Mouse (Mus musculus): ENCODE measurements at regions not wholly inside any gene's neighbourhood (a gene's known extent, or its start where the extent isn't known, plus 50 kb on each side); places are given as distances from the start of the nearest gene placed in this dataset.

- Histone ChIP-seq H3K9ac (ENCODE audit: control insufficient read depth, low read depth, low read length, poor library complexity, severe bottlenecking) (no peak overlapping the region), H3K4me3 (ENCODE audit: control insufficient read depth in 1 of 2, insufficient read depth in 1 of 2, low read depth in 2 of 2, low read length in 2 of 2) (no peak overlapping the region), H3K36me3 (ENCODE audit: control insufficient read depth in 1 of 2, insufficient read depth in 2 of 2, low read length in 2 of 2) (no peaks in the 10 kb centered on the region), H3K27me3 (ENCODE audit: control insufficient read depth in 1 of 2, insufficient read depth in 2 of 2, low read length in 2 of 2) (no peaks in the 10 kb centered on the region), H3K27ac (ENCODE audit: control insufficient read depth, low read depth, low read length) (no peak overlapping the region), H3K4me1 (ENCODE audit: control insufficient read depth in 1 of 2, insufficient read depth in 2 of 2, low read length in 2 of 2) (no peaks in the 10 kb centered on the region), H3K79me2 (ENCODE audit: control insufficient read depth, insufficient read depth, low read length, poor library complexity) (no peaks in the 10 kb centered on the region), H3K9me3 (replicated peaks; ENCODE audit: insufficient read depth, low read length) (no peaks in the 10 kb centered on the region)
- TF ChIP-seq HCFC1 (IDR thresholded peaks at IDR 0.05; ENCODE audit: low read depth, low read length) (no peak), CHD1 (IDR thresholded peaks at IDR 0.05; ENCODE audit: low read depth, low read length) (no peak), SMC3 (IDR thresholded peaks at IDR 0.05; ENCODE audit: low read depth, low read length) (no peak), TBP (IDR thresholded peaks at IDR 0.05; ENCODE audit: low read depth, low read length) (no peak), NRF1 (IDR thresholded peaks at IDR 0.05; ENCODE audit: insufficient read depth, low read depth, low read length, poor library complexity, severe bottlenecking) (no peak), KAT2A (conservative IDR thresholded peaks at IDR 0.05; ENCODE audit: low read depth, low read length) (no peak), USF1 (IDR thresholded peaks at IDR 0.05; ENCODE audit: low read depth, low read length) (no peak), POLR2AphosphoS5 (IDR thresholded peaks at IDR 0.05; ENCODE audit: borderline replicate concordance, low read depth, low read length) (no peak), MAFK (IDR thresholded peaks at IDR 0.05; ENCODE audit: borderline replicate concordance, low read depth, low read length) (no peak), POLR2A (IDR thresholded peaks at IDR 0.05; ENCODE audit: control insufficient read depth in 1 of 2, insufficient read depth in 1 of 2, low read depth in 1 of 2, low read length in 2 of 2, poor library complexity in 1 of 2) (no peak), RAD21 (IDR thresholded peaks at IDR 0.05; ENCODE audit: low read depth, low read length) (no peak), GATA1 (IDR thresholded peaks at IDR 0.05; ENCODE audit: low read depth, low read length) (no peak), E2F4 (IDR thresholded peaks at IDR 0.05; ENCODE audit: borderline replicate concordance, low read depth, low read length) (no peak), MEF2A (IDR thresholded peaks at IDR 0.05; ENCODE audit: extremely low read depth, insufficient replicate concordance, low read depth, low read length, poor library complexity, severe bottlenecking) (no peak), ETS1 (IDR thresholded peaks at IDR 0.05; ENCODE audit: low read depth, low read length) (no peak), POLR2AphosphoS2 (IDR thresholded peaks at IDR 0.05; ENCODE audit: low read length) (no peak), MYB (IDR thresholded peaks at IDR 0.05; ENCODE audit: low read depth, low read length) (no peak), GABPA (IDR thresholded peaks at IDR 0.05; ENCODE audit: low read depth, low read length) (no peak)
- DNase-seq (ENCODE audit: low read depth, low spot score) = no peak
Measured at GRCm38 (mm10) chr1:79925776-79926175, 64.8 kb upstream of the Serpine2 start.

DNA sequence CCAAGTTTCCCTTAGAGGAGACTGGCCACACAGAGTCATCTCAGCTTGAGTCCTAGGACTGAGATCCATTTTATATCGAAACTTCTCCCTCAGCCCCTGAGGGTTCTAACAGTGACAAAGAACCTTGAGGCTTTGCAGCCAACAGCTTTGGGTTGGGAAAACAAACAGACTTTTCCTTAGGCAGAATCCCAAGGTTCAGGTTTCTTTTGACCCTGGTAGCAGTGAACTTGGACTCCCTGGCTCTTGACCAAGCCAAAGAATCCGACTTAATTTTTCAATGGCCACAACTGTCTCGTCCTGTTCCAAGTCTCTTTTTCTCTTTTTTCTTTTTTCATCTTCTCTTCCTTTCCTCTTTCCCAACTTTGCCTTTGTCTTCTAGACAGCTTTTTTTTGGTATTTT is 60.9 kb upstream of the Serpine2 start:
- Histone ChIP-seq H3K79me2 (ENCODE audit: control insufficient read depth, insufficient read depth, low read length, poor library complexity) (no peaks in the 10 kb centered on the region), H3K27me3 (ENCODE audit: control insufficient read depth in 1 of 2, insufficient read depth in 2 of 2, low read length in 2 of 2) (no peaks in the 10 kb centered on the region), H3K4me3 (ENCODE audit: control insufficient read depth in 1 of 2, insufficient read depth in 1 of 2, low read depth in 2 of 2, low read length in 2 of 2) (no peak overlapping the region), H3K4me1 (ENCODE audit: control insufficient read depth in 1 of 2, insufficient read depth in 2 of 2, low read length in 2 of 2) (no peaks in the 10 kb centered on the region), H3K9me3 (replicated peaks; ENCODE audit: insufficient read depth, low read length) (no peaks in the 10 kb centered on the region), H3K9ac (ENCODE audit: control insufficient read depth, low read depth, low read length, poor library complexity, severe bottlenecking) (no peak overlapping the region), H3K27ac (ENCODE audit: control insufficient read depth, low read depth, low read length) (no peak overlapping the region), H3K36me3 (ENCODE audit: control insufficient read depth in 1 of 2, insufficient read depth in 2 of 2, low read length in 2 of 2) (no peaks in the 10 kb centered on the region)
- no peak for DNase-seq (ENCODE audit: low read depth, low spot score)
- TF ChIP-seq MYC (IDR thresholded peaks at IDR 0.05; ENCODE audit: low read depth, low read length) = no peak
- TF ChIP-seq TAL1 (IDR thresholded peaks at IDR 0.05; ENCODE audit: low read length) = no peak
- TF ChIP-seq SMC3 (IDR thresholded peaks at IDR 0.05; ENCODE audit: low read depth, low read length) = no peak
- no peak for TF ChIP-seq TBP (IDR thresholded peaks at IDR 0.05; ENCODE audit: low read depth, low read length)
- TF ChIP-seq RCOR1 (IDR thresholded peaks at IDR 0.05; ENCODE audit: low read depth, low read length) = no peak
- no peak for TF ChIP-seq UBTF (IDR thresholded peaks at IDR 0.05; ENCODE audit: borderline replicate concordance, insufficient read depth, low read depth, low read length)
- TF ChIP-seq USF1 (IDR thresholded peaks at IDR 0.05; ENCODE audit: low read depth, low read length) = no peak
- TF ChIP-seq MYB (IDR thresholded peaks at IDR 0.05; ENCODE audit: low read depth, low read length) = no peak
- no peak for TF ChIP-seq NRF1 (IDR thresholded peaks at IDR 0.05; ENCODE audit: insufficient read depth, low read depth, low read length, poor library complexity, severe bottlenecking)
- TF ChIP-seq MXI1 (IDR thresholded peaks at IDR 0.05; ENCODE audit: low read depth, low read length) = no peak
- no peak for TF ChIP-seq POLR2A (IDR thresholded peaks at IDR 0.05; ENCODE audit: control insufficient read depth in 1 of 2, insufficient read depth in 1 of 2, low read depth in 1 of 2, low read length in 2 of 2, poor library complexity in 1 of 2)
- TF ChIP-seq CTCF (IDR thresholded peaks at IDR 0.05 in 2 of 3, conservative IDR thresholded peaks at IDR 0.05 in 1 of 3; ENCODE audit: control insufficient read depth in 1 of 3, insufficient read depth in 1 of 3, low read depth in 2 of 3, low read length in 3 of 3, poor library complexity in 1 of 3, severe bottlenecking in 1 of 3) = no peak
- TF ChIP-seq EP300 (IDR thresholded peaks at IDR 0.05; ENCODE audit: low read depth in 1 of 2, low read length in 2 of 2) = no peak
- no peak for TF ChIP-seq GATA1 (IDR thresholded peaks at IDR 0.05; ENCODE audit: low read depth, low read length)
- TF ChIP-seq GABPA (IDR thresholded peaks at IDR 0.05; ENCODE audit: low read depth, low read length) = no peak

All from MEL (cell line).